Mouse (Mus musculus) spleen, adult 2 months (tissue): ENCODE results near the gene Ola1.

Experiments used
- CTCF ChIP-seq: fragments of 200-500 bp; IDR thresholded peaks from 2 replicates; pipeline ENCODE4 v1.5.1; 2011; ENCODE audit warnings: mild to moderate bottlenecking, inconsistent platforms; ENCODE audit not compliant: insufficient read depth, insufficient read length, insufficient replicate concordance; ENCODE audit errors: extremely low read depth
- POLR2A ChIP-seq: fragments of 200-500 bp; IDR thresholded peaks from 2 replicates; pipeline ENCODE4 v1.6.1; 2011; ENCODE audit warnings: low read depth, low read length, inconsistent platforms

DNA sequence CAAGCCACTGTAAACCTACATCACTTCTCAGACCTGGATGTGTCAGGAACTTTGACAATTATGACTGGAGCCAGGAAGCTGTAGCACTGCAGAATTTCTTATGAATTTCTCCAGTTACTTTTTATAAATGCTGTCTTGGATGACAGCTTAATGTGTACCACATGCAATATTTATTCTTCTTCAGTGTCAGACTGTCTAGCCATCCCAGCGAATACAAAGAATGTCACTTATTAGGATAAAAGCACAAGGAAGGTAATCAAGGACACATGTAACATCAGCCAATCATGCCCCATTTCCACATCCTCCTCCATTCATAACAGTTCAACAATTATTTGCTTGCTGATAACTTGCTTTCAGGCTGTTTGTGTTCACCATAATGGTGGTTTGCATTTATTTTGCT is 91.0 kb downstream of the Ola1 start:
- TF ChIP-seq CTCF (no peak), POLR2A (no peak)
